Mouse (Mus musculus): ENCODE measurements around the gene Hcfc2.

DNA sequence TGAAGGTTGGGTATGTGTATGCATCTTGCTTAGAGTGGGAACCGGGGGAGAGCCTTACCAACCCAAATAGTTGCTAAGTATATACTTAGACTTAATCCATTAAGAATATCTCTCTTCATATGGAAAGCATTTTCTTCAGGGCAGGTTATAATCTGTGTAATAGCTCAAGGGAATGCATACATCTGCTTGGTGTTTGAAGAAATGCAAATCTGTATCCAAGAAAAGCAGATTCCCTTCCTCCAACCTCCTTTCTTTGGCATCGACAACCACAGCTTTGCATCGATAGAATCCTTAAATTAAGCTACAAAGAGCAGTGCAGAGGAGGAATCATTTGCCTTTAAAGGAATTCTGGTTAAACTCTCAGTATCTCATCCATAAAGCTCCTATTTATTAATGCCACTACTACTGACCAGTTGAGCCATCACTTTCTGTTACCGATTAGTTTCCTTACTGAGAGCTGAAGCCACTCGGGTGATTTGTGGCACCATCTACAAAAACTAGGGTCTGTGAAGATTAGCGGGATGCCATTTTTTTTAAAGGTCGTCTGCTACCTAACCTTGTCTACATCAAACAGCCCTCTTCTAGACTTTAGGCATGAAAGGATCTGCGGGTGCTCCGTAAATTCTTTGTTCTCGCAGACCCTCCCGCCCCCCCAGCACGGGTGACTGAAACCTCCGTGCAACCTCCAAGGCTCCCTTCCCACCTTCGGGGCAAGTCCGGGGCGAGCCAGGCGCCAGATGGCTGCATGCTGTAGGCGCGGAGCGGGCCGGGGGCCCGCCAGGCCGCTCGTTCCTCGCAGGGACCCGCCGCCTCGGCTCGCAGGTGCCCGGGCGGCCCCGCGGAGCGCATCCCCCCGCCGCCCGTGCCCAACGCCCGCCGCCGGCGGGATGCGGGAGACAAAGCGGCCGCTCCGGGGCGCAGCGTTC, 67.1 kb downstream of the Hcfc2 start:
- TF ChIP-seq CTCF (conservative IDR thresholded peaks at IDR 0.05; ENCODE audit: low read length) (no peak), NANOG (IDR thresholded peaks at IDR 0.05; ENCODE audit: borderline replicate concordance, low read length) (no peak), POU5F1 (IDR thresholded peaks at IDR 0.05; ENCODE audit: borderline replicate concordance, low read length) (no peak)
